Mouse (Mus musculus) gastrocnemius, adult 18-20 months (tissue): ENCODE data around the gene Gm32687. TPM values are rescaled to one million over a fixed set of nuclear protein-coding genes. Genes with fewer than 3 reads are reported as not detected.
"Not testable (repeated sequence)": the region's sequence is repeated elsewhere in the genome, so short reads cannot be mapped to it uniquely, and the experiment has no call there.

Experiments
- DNase-seq: peaks from one replicate; pipeline ENCODE4 v3.0.0; 2021; ENCODE audit warnings: low spot score
- long read RNA-seq, 2 experiments: library from polyadenylated mRNA; stranded (forward); transcript quantifications; one replicate each; pipeline ENCODE4 v2.0.0; 2021
- total RNA-seq, 2 experiments: library from RNA; stranded (reverse); gene quantifications; 2 replicates each; pipeline ENCODE4 v1.2.3; 2021

Gene Gm32687
- total RNA-seq = 1 to 10 TPM in 1 of 2 experiments, under 1 TPM in 1; 0.95 to 2.0 TPM
- long read RNA-seq, experiment 1, partial matches to known transcripts = 0 of 3 reads
- long read RNA-seq, experiment 1, other reads (novel, unspliced or antisense) = 3 of 3 reads
- long read RNA-seq, experiment 2 = 0 reads

DNA sequence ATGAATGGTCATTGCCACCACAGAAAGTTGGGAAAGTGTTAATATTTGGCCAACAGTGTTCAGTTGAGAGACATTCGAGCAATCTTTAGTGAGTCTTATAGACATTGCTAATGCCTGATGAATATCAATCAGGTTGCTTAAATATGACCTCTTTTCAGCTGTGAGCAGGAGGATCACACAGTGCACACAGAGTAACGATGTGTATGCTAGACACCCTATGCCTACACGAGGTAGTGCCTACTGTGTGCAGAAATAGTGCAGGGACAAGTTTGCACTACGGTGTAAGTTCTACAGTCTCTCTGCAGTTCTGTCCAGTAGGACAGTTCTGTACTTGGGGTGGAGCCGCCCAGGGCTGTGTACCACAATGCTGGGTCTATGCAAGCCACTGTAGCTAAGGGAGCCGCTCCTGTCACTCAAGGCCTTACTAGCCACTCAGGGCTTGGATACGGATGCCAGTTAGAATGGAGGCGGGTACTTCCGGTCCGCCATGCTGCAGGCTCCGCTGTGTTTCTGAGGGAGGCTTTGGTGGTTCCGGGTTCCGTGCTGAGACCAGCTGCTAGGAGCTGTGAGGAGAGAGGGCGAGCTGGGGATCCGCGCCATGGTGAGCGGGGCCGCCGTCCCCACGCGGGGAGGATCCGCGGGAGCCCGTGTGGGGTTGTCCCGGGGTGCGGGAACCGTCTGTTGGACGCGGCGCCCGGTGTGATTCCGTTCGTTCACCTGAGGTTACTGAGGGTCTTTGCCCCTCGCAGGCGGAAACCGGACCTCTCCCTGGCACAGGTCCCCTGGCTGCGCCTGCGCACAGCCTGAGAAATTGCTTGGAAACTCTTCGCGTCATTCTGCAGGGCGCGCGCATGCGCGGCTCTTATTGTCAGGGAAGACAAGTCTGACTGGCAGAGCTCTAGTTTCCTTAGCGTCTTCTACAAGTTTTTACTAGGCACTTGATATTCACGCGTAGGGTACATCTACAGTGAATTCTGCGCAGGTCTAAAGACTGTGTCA lies at the start of gene Gm32687:
Gm32687 (plus strand) TSS at position 526 of the 999 bp plus-strand sequence.
- not testable (repeated sequence) for DNase-seq

DNA sequence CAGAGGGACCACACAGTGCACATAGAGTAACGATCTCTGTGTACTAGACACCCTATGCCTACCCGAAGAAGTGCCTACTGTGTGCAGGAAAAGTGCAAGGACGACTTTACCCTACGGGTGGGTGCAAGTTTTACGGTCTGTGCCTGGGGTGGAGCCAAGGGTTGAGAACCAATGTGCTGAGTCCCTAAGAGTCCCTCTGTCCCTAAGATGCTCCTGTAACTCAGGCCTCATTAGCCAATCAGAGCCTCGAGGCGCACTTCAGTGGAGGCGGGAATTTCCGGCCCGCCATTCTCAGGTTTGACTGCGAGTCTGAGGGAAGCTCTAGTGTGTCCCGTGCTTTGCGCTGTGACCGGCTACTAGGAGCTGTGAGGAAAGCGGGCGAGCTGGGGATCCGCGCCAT lies 17.5 kb upstream of the Gm32687 start:
- DNase-seq = not testable (repeated sequence)

DNA sequence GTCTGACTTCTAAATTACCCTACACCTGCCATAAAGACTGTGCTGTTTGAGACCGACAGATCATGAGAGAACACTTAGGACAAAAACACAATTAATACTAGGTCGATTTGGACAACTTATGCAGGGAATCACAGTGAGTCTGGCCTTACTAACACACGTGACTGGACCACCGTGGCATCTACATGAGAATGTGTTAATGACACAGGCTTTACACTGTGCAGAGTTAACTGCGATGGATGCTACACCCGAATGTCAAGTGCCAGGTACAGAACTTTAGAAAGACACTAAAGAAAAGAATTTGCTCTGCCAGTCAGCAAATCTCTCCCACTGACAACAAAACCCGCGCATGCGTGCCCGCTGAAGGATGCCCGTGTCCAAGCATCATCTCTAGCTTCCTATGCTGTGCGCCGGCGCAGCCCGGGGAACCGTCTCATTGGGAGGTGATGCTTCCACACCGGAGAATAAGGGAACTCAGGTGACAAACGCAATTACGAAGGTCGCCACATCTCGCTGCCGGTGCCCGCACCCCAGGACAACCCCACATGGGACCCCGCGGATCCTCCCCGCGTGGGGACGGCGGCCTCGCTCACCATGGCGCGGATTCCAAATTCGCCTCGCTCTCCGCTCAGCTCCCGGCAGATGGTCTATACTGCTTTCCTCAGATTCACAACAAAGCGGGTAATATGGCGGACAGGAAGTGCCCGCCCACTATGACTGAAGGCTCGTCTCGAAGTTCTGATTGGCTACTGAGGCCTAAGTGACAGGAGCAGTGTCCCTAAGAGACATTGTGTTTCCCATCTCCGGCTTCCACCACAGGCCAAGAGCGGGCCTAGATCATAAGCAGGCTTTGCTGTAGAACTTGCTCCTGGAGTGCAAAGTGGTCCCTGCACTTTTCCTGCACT lies 66.4 kb downstream of the Gm32687 start, which contains the start of gene Zfp781:
Zfp781 (minus strand) TSS at position 639 of the 902 bp plus-strand sequence.
- not testable (repeated sequence) for DNase-seq

Other genes starting within 250 kb of the Gm32687 start
- gene Sirt6, start 236.1 kb upstream of the Gm32687 start, total RNA-seq = 1 to 10 TPM; 4.4 to 4.7 TPM
- 10 to 100 TPM; 10.2 to 10.6 TPM for gene Ankrd24, start 235.4 kb upstream of the Gm32687 start, total RNA-seq
- 1 to 10 TPM; 1.4 to 1.6 TPM for gene Gm10778, start 214.9 kb upstream of the Gm32687 start, total RNA-seq
- gene Zfp433, start 159.1 kb upstream of the Gm32687 start, total RNA-seq = 1 to 10 TPM; 5.2 to 6.2 TPM
- under 1 TPM; 0.53 to 0.95 TPM for gene Gm3055, start 92.8 kb upstream of the Gm32687 start, total RNA-seq
- gene Gm4767, start 51.7 kb upstream of the Gm32687 start, total RNA-seq = under 1 TPM; 0.78 to 1.00 TPM
- under 1 TPM; 0.18 to 0.26 TPM for gene Zfp781, start 66.5 kb downstream of the Gm32687 start, total RNA-seq
- 1 to 10 TPM; 1.9 to 2.3 TPM for gene Zfp873, start 184.2 kb downstream of the Gm32687 start, total RNA-seq
- gene BC024063, start 219.4 kb downstream of the Gm32687 start, total RNA-seq = 1 to 10 TPM; 1.0 to 1.6 TPM